Mouse (Mus musculus) liver, adult 2 months (tissue): ENCODE data around the gene Efna2. TPM values are rescaled to one million over a fixed set of nuclear protein-coding genes. Genes with fewer than 3 reads are reported as not detected.

Experiments
- DNase-seq: peaks from one replicate; pipeline ENCODE4 v3.0.0-alpha.2; 2011; ENCODE audit warnings: low read depth, low spot score; ENCODE audit errors: extremely low read depth
- H3K27ac ChIP-seq: fragments of 200-500 bp; replicated peaks from 2 replicates; pipeline ENCODE4 v1.5.1; 2012; ENCODE audit warnings: low read depth, mild to moderate bottlenecking, control low read depth, inconsistent platforms, low read length; ENCODE audit not compliant: insufficient read depth
- H3K27me3 ChIP-seq: fragments of 200-500 bp; 2 replicates; pipeline ENCODE4 v1.6.1; 2012; ENCODE audit warnings: mild to moderate bottlenecking, moderate library complexity, low read length, inconsistent platforms; ENCODE audit not compliant: control insufficient read depth, insufficient read depth
- H3K36me3 ChIP-seq: fragments of 200-500 bp; 2 replicates; pipeline ENCODE4 v1.6.1; 2012; ENCODE audit warnings: low read length, inconsistent platforms; ENCODE audit not compliant: control insufficient read depth, insufficient read depth
- H3K4me1 ChIP-seq: fragments of 200-500 bp; 2 replicates; pipeline ENCODE4 v1.6.1; 2011; ENCODE audit warnings: low read length; ENCODE audit not compliant: control insufficient read depth, insufficient read depth
- H3K4me3 ChIP-seq: fragments of 200-500 bp; 2 replicates; pipeline ENCODE4 v1.5.1; 2011; ENCODE audit warnings: low read depth, mild to moderate bottlenecking, control low read depth, low read length, moderate library complexity; ENCODE audit not compliant: insufficient read depth
- H3K79me2 ChIP-seq: fragments of 200-500 bp; 2 replicates; pipeline ENCODE4 v1.6.1; 2012; ENCODE audit warnings: inconsistent platforms, mild to moderate bottlenecking, low read length, moderate library complexity; ENCODE audit not compliant: control insufficient read depth, insufficient read depth
- H3K9ac ChIP-seq: fragments of 200-500 bp; 2 replicates; pipeline ENCODE4 v1.6.1; 2012; ENCODE audit warnings: low read depth, mild to moderate bottlenecking, control low read depth, inconsistent platforms, low read length
- CTCF ChIP-seq: fragments of 200-500 bp; IDR thresholded peaks from 2 replicates; pipeline ENCODE4 v1.5.1; 2011; ENCODE audit warnings: low read depth, low read length, control low read depth
- POLR2A ChIP-seq: fragments of 200-500 bp; IDR thresholded peaks from 2 replicates; pipeline ENCODE4 v1.6.1; 2011; ENCODE audit warnings: low read length, control low read depth; ENCODE audit not compliant: insufficient read depth; ENCODE audit errors: extremely low read depth
- WGBS: fragments of 180-500 bp; shearing (Covaris S2); methylation state at CpG from one replicate; pipeline ENCODE4 v1.1.7; 2018; 5-methylcytosine and 5-hydroxymethylcytosine counted together
- polyA plus RNA-seq: library from polyadenylated mRNA; depleted of rRNA; stranded (reverse); fragments of >200 nt; gene quantifications from 2 replicates; pipeline ENCODE4 v1.2.3, GENCODE M21; 2012
- total RNA-seq: library from RNA; depleted of rRNA; stranded (reverse); fragments of >200 nt; gene quantifications from 2 replicates; pipeline ENCODE4 v1.2.3, GENCODE M21; 2014

The Efna2 gene
- total and polyA plus RNA-seq, 2 experiments = under 0.01 to 0.26 TPM

DNA sequence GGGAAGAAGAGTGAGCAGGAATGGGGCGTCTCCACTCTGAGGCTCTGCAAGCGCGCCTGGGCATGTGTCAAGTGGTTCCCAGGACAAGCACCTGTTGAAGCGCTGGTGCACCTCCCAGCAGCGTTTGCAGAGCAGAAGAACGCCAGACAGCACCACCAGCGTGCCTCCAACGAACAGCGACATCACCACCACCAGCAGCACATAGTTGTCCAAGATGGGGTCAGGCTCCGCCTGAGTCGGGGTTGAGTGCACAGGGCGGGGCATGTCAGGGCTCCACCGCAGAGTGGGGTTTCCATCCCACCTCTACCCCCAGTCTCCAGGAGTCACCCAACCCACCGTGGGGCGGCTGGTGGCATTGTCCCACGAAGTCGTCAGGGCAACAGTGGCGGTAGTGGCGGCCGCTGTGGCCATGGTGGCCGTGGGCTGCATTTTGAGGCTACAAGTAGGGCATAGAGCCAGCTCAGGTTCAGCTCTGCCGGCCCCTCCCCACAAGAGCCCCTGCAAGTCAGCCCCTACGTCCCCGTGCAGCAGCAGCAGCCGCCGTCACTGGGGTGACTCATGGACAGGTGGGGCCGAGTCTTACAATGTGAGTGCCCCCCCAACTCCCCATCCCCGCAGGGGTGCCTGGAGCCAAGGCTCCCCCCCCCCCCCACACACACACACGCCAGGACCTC, 42.2 kb upstream of the Efna2 start:
- TF ChIP-seq POLR2A (no peak), CTCF (no peak)
- Histone ChIP-seq H3K36me3 (no peaks in the 10 kb centered on the region), H3K4me1 (peaks cover 17% of the 10 kb centered on the region), H3K27ac (no peak overlapping the region), H3K9ac (no peak overlapping the region; the same call in 1 of the 2 replicates), H3K4me3 (peak overlapping the region; percentile 17; the same call in 1 of the 2 replicates), H3K79me2 (no peaks in the 10 kb centered on the region), H3K27me3 (no peaks in the 10 kb centered on the region)
- no peak for DNase-seq
- WGBS = 5% methylated on average over 28 of the region's 29 CpGs

DNA sequence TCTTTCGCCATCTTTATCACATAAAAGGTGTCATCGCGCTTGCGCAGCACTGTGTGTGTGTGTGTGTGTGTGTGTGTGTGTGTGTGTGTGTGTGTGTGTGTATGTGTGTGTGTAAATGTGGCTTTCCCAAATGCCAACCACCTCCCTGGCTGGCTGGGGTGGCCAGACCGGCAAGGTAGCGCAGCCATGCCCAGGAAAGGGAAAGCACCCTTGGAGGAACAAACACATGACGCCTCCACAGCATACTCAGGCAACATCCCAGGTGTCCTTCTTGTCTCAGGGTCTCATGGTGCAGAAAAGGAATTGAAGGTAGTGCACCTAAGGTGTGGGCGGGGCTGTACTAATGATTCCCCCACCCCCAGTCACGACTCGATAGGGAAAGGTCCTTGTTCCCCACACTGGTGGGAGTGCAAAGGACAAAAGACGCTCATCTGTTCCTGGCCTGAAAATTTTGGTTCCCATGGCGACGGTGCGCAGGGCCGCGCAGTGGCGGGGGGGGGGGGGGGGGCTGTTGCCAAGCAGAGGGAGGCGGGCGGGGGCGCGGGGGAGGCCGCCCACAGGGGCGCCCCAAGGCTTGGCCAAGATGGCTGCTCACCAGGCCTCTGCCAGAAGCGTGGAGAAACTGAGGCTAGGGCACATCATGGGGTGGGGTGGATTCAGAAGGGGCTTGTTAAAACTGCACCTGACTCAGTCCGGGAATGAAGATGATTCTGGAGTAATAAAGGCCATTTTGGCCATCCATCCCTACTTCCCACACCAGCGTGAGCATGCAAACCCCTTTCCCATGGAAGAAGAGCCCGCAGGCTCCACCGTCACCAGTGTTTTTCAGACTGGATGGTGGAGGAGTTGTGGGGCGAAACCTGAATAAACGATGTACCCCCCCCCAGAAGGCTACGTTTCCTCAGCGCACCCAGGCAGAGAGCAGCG, 41.4 kb upstream of the Efna2 start:
- no peak for TF ChIP-seq POLR2A
- TF ChIP-seq CTCF = 0 out of 2 replicates have a peak, but pooled peaks have one; percentile 4
- no peak overlapping the region for H3K4me3 ChIP-seq
- WGBS = 12% methylated on average over 33 of the region's 33 CpGs
- no peak for DNase-seq
- no peaks in the 10 kb centered on the region for H3K36me3 ChIP-seq
- H3K9ac ChIP-seq = no peak overlapping the region
- H3K79me2 ChIP-seq = peaks cover 7% of the 10 kb centered on the region; the same call in 1 of the 2 replicates
- H3K27ac ChIP-seq = no peak overlapping the region
- H3K4me1 ChIP-seq = peaks cover 17% of the 10 kb centered on the region
- H3K27me3 ChIP-seq = no peaks in the 10 kb centered on the region

DNA sequence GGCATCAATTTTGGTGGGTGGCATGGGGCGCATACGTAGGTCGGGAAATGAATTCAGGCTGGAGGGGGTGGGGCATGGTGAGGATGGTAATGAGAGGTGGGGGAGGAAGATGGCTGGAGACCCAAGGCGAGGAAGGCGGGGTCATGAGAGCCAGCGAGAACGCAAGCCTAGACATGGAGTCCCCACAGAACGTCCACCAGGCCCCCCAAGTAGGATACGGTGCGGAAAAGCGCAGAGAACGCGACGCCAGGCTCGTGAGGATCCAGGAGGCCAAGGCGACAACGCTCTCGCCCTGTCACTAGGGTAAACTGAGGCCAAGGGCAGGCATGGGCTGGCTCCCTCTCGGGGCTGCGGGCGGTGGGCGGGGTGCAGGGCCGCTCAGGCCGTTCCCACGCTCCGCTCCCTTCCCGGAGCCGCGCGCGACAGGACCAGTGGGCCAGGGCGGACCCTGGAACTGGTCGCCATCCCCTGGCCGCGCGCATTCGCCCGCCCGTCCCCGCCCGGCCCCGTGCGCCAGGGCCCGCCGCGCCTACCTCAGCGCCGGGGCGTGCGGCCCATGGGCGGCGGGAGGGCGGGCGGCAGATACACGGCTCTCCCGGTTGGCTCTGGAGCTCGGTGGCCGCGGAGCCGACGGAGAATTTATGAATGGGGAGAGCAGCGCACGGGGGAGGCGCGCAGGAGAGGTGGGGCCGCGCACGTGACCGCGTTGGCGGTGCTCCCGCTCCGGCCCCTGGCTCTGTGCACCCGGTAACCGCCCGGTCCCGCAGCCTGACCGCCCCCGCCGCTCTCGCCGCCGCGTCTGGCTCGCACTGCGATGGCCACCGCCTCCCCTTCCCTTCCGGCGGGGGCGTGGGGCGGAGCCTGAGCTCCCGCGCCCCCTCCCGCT, 40.5 kb upstream of the Efna2 start, which contains the start of gene Atp5d:
Atp5d (plus strand) TSS at position 80 of the 886 bp plus-strand sequence.
- DNase-seq = peak; percentile 35
- peaks cover 13% of the 10 kb centered on the region for H3K79me2 ChIP-seq
- H3K27ac ChIP-seq = no peak within 1 kb of the TSS
- H3K9ac ChIP-seq = peak within 1 kb of the TSS; percentile 76
- peaks cover 19% of the 10 kb centered on the region for H3K4me1 ChIP-seq
- H3K27me3 ChIP-seq = no peaks in the 10 kb centered on the region
- 2% methylated on average over 83 of the region's 94 CpGs for WGBS
- peak within 1 kb of the TSS; percentile 53 for H3K4me3 ChIP-seq
- no peak for TF ChIP-seq POLR2A
- TF ChIP-seq CTCF = no peak
- peaks cover 2% of the 10 kb centered on the region; the same call in 1 of the 2 replicates for H3K36me3 ChIP-seq

GRCm38 (mm10) chr10:80139439-80139775, 39.9 kb upstream of the Efna2 start:
- peaks cover 3% of the 10 kb centered on the region; the same call in 1 of the 2 replicates for H3K36me3 ChIP-seq
- H3K79me2 ChIP-seq = peaks cover 15% of the 10 kb centered on the region
- H3K4me1 ChIP-seq = peaks cover 20% of the 10 kb centered on the region
- no peak overlapping the region for H3K27ac ChIP-seq
- H3K9ac ChIP-seq = peak overlapping the region; percentile 76
- no peaks in the 10 kb centered on the region for H3K27me3 ChIP-seq
- peak overlapping the region; percentile 53; the same call in 1 of the 2 replicates for H3K4me3 ChIP-seq
- WGBS = under 1% methylated on average over 10 of the region's 10 CpGs
- TF ChIP-seq CTCF (no peak), POLR2A (no peak)
- DNase-seq = no peak

- Histone ChIP-seq H3K27ac (no peak overlapping the region), H3K9ac (no peak overlapping the region), H3K4me3 (no peak overlapping the region), H3K79me2 (peaks cover 17% of the 10 kb centered on the region), H3K36me3 (peaks cover 3% of the 10 kb centered on the region; the same call in 1 of the 2 replicates), H3K4me1 (peaks cover 20% of the 10 kb centered on the region), H3K27me3 (no peaks in the 10 kb centered on the region)
- TF ChIP-seq POLR2A (no peak), CTCF (no peak)
- DNase-seq = no peak
- 86% methylated on average over 11 of the region's 11 CpGs for WGBS
Measured at GRCm38 (mm10) chr10:80139975-80140665, 39.2 kb upstream of the Efna2 start.
